Mouse (Mus musculus): Measurements from ENCODE around the gene Olfr830. TPM values are rescaled to one million over a fixed set of nuclear protein-coding genes. Genes with fewer than 3 reads are reported as not detected.

Gene Olfr830
- polyA plus RNA-seq (2012; ENCODE audit: low replicate concordance), result not detected in 2 replicates

GRCm38 (mm10) chr9:18874393-18874792 is at the start of gene Olfr830:
TSS of gene Olfr830 (plus strand) at chr9:18874693.

GRCm38 (mm10) chr9:18854633-18855032 is 19.9 kb upstream of the Olfr830 start, which contains the start of gene Olfr829:
TSS of gene Olfr829 (plus strand) at chr9:18854933.

Other genes starting within 250 kb of the Olfr830 start
- gene Muc16, start 200.2 kb upstream of the Olfr830 start, polyA plus RNA-seq (2012; ENCODE audit: low replicate concordance), result 0.02 TPM in 1 of 2 replicates, not detected in the other
- not detected in 2 replicates for gene Olfr24, start 110.7 kb upstream of the Olfr830 start, polyA plus RNA-seq (2012; ENCODE audit: low replicate concordance)
- not detected in 2 replicates for gene Olfr828, start 55.2 kb upstream of the Olfr830 start, polyA plus RNA-seq (2012; ENCODE audit: low replicate concordance)
- gene Olfr829, start 19.8 kb upstream of the Olfr830 start, polyA plus RNA-seq (2012; ENCODE audit: low replicate concordance), result not detected in 2 replicates
- not detected in 2 replicates for gene Olfr832, start 62.4 kb downstream of the Olfr830 start, polyA plus RNA-seq (2012; ENCODE audit: low replicate concordance)
- gene Olfr834, start 113.3 kb downstream of the Olfr830 start, polyA plus RNA-seq (2012; ENCODE audit: low replicate concordance), result not detected in 2 replicates
- not detected in 2 replicates for gene Olfr835, start 158.0 kb downstream of the Olfr830 start, polyA plus RNA-seq (2012; ENCODE audit: low replicate concordance)
- gene Olfr836, start 245.7 kb downstream of the Olfr830 start, polyA plus RNA-seq (2012; ENCODE audit: low replicate concordance), result not detected in 2 replicates